Mouse (Mus musculus): ENCODE measurements around the gene Apmap. TPM values are rescaled to one million over a fixed set of nuclear protein-coding genes. Genes with fewer than 3 reads are reported as not detected.

Gene Apmap
- polyA plus RNA-seq, 1 experiment from 2014 or later = 41.3 TPM

DNA sequence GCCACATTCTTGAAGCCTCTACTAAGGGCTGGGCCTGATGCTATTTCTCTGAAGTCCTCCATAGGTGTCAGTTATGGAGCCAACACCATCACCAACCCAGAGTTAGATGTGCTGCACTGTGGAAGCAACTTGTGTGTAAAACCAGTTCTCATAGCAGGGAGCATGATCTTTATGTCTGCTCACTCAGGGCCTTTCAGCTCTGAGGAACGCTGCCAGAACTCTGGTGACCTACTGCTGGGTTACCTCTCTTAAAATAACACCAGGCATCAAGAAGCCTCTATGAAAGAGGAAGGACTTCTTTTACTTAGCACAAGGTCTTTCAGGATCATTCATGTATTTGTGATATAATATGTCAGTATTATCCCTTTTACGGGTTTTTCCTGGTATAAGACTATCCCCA lies 6.2 kb downstream of the Apmap start:
- no peak overlapping the region for H3K27ac ChIP-seq (ENCODE audit: low read depth, low read length)
- peaks cover 2% of the 10 kb centered on the region; the same call in 1 of the 2 replicates for H3K36me3 ChIP-seq (ENCODE audit: control insufficient read depth, insufficient read depth, low read length)
- no peaks in the 10 kb centered on the region for H3K9me3 ChIP-seq (ENCODE audit: control insufficient read depth, low read length)
- H3K4me1 ChIP-seq (ENCODE audit: control insufficient read depth, insufficient read depth, low read length) = no peaks in the 10 kb centered on the region
- H3K4me3 ChIP-seq (ENCODE audit: low read length) = no peak overlapping the region
- no peak for ATAC-seq (ENCODE audit: low FRiP score, low TSS enrichment)
- H3K9ac ChIP-seq (ENCODE audit: low read depth, low read length) = no peak overlapping the region
- H3K4me2 ChIP-seq (replicated peaks; ENCODE audit: low read depth, low read length) = no peak overlapping the region
- no peaks in the 10 kb centered on the region for H3K27me3 ChIP-seq (ENCODE audit: control insufficient read depth, insufficient read depth, low read length)
- WGBS = 91% methylated on average over 2 of the region's 2 CpGs

DNA sequence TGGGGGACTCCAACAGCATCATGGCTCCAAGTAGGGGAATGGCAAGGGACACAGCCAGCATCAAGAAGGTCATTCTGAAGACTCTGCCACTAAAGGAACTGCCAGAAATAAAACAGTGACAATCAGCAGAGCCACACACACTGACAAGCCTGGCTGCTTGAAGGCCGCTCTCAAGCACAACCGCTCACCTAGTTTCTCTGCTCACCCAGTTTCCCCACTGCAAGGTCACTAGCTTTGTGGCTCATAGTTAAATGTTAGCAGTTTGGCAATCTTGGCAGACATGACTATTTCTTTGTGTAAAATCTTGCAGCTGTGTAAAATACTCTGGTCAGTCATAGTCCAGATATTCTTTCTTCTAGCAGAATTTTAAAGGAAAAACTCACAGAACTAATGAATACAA lies 8.1 kb downstream of the Apmap start:
- Histone ChIP-seq H3K9me3 (ENCODE audit: control insufficient read depth, low read length) (no peaks in the 10 kb centered on the region), H3K36me3 (ENCODE audit: control insufficient read depth, insufficient read depth, low read length) (peaks cover 2% of the 10 kb centered on the region; the same call in 1 of the 2 replicates), H3K27ac (ENCODE audit: low read depth, low read length) (no peak overlapping the region), H3K27me3 (ENCODE audit: control insufficient read depth, insufficient read depth, low read length) (no peaks in the 10 kb centered on the region), H3K4me3 (ENCODE audit: low read length) (no peak overlapping the region), H3K4me2 (replicated peaks; ENCODE audit: low read depth, low read length) (no peak overlapping the region), H3K4me1 (ENCODE audit: control insufficient read depth, insufficient read depth, low read length) (no peaks in the 10 kb centered on the region), H3K9ac (ENCODE audit: low read depth, low read length) (no peak overlapping the region)
- no peak for ATAC-seq (ENCODE audit: low FRiP score, low TSS enrichment)
- WGBS = 96% methylated on average over 2 of the region's 2 CpGs

DNA sequence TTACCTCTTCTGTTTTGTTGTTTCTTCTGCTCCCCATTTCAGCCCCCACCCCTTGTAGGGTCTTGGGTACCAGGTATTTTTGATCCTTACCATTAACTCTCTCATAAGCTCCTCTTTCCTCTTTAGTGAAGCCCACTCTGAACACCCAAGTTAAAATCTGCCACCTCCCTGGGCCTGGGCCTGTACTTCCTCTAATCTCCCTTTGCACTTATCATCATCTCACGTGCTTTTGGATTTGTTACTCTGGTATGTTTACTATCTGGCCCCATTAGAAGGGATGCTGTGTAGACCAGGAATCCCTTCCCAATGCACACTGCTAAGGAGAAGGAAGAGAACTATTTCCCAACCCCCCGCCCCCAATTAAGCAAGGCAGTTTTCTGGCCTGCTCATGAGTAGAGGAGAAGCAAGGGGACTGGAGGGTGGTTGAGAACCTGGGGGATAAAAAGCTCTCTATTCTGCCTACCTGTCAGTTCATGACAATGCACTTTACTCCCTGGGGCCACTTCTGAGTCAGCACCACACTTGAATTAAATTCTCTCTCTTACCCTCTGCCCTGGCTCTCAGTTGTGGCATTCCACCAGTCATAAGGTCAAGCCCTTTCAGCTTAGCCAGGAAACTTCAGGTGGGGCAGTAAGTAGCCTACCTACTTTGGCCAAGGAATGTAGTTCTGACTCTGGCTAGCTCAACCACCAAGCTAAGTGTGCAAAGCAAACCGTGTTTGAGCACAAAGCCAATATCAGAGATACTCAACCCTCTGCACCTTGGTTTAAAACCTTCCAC lies 12.8 kb downstream of the Apmap start:
- no peak overlapping the region for H3K4me2 ChIP-seq (replicated peaks; ENCODE audit: low read depth, low read length)
- no peak for ATAC-seq (ENCODE audit: low FRiP score, low TSS enrichment)
- no peak overlapping the region for H3K4me3 ChIP-seq (ENCODE audit: low read length)
- H3K36me3 ChIP-seq (ENCODE audit: control insufficient read depth, insufficient read depth, low read length) = peaks cover 5% of the 10 kb centered on the region
- H3K27me3 ChIP-seq (ENCODE audit: control insufficient read depth, insufficient read depth, low read length) = no peaks in the 10 kb centered on the region
- 96% methylated on average over 3 of the region's 3 CpGs for WGBS
- no peaks in the 10 kb centered on the region for H3K9me3 ChIP-seq (ENCODE audit: control insufficient read depth, low read length)
- no peak overlapping the region for H3K9ac ChIP-seq (ENCODE audit: low read depth, low read length)
- no peak overlapping the region for H3K27ac ChIP-seq (ENCODE audit: low read depth, low read length)
- no peaks in the 10 kb centered on the region for H3K4me1 ChIP-seq (ENCODE audit: control insufficient read depth, insufficient read depth, low read length)

DNA sequence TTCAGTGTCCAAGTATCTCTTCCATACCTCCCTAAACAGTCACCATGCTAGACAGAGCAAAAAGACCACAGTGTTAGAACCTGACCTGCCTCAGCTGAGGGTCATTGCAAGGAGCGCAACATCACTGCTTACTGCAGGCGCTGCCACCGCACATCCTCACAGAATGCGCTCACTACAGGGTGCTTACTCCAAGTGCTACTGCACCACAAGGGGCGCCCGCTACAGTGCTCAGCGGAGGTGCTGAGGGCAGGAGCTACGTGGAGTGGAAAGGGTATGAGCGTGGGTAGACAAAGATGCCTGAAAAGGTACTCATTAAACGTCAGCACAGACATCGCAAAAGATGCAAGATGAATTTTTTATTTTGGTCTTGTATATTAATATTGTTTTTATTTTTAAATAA lies 19.3 kb downstream of the Apmap start:
- H3K4me1 ChIP-seq (ENCODE audit: control insufficient read depth, insufficient read depth, low read length) = no peaks in the 10 kb centered on the region
- no peak overlapping the region for H3K9ac ChIP-seq (ENCODE audit: low read depth, low read length)
- ATAC-seq (ENCODE audit: low FRiP score, low TSS enrichment) = no peak
- H3K27ac ChIP-seq (ENCODE audit: low read depth, low read length) = no peak overlapping the region
- H3K9me3 ChIP-seq (ENCODE audit: control insufficient read depth, low read length) = no peaks in the 10 kb centered on the region
- H3K27me3 ChIP-seq (ENCODE audit: control insufficient read depth, insufficient read depth, low read length) = no peaks in the 10 kb centered on the region
- 85% methylated on average over 11 of the region's 11 CpGs for WGBS
- H3K4me2 ChIP-seq (replicated peaks; ENCODE audit: low read depth, low read length) = no peak overlapping the region
- H3K4me3 ChIP-seq (ENCODE audit: low read length) = no peak overlapping the region
- peaks cover 40% of the 10 kb centered on the region for H3K36me3 ChIP-seq (ENCODE audit: control insufficient read depth, insufficient read depth, low read length)

DNA sequence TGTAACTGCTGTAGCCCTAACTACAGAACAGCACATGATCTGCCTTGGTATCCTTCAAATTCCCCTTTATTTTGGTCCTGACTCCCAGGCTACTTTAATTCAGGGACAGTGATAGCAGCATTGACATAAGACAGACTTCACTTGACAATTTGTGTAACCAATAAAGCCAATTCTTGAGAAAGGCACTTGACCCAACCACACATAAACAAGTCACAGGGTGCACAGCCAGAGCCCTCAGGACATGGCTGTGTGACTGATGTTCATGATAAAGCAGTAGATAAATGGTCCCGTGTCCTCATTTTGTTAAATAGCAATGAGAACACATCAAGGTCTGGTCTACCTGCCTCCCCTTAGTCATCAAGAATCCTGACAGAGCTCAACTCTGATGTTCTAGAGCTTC lies 28.7 kb downstream of the Apmap start:
- ATAC-seq (ENCODE audit: low FRiP score, low TSS enrichment) = no peak
- Histone ChIP-seq H3K4me3 (ENCODE audit: low read length) (no peak overlapping the region), H3K4me2 (replicated peaks; ENCODE audit: low read depth, low read length) (no peak overlapping the region), H3K27ac (ENCODE audit: low read depth, low read length) (no peak overlapping the region), H3K9ac (ENCODE audit: low read depth, low read length) (no peak overlapping the region), H3K36me3 (ENCODE audit: control insufficient read depth, insufficient read depth, low read length) (peaks cover 15% of the 10 kb centered on the region), H3K4me1 (ENCODE audit: control insufficient read depth, insufficient read depth, low read length) (no peaks in the 10 kb centered on the region), H3K9me3 (ENCODE audit: control insufficient read depth, low read length) (no peaks in the 10 kb centered on the region), H3K27me3 (ENCODE audit: control insufficient read depth, insufficient read depth, low read length) (no peaks in the 10 kb centered on the region)
- 88% methylated on average over 1 of the region's 1 CpGs for WGBS

DNA sequence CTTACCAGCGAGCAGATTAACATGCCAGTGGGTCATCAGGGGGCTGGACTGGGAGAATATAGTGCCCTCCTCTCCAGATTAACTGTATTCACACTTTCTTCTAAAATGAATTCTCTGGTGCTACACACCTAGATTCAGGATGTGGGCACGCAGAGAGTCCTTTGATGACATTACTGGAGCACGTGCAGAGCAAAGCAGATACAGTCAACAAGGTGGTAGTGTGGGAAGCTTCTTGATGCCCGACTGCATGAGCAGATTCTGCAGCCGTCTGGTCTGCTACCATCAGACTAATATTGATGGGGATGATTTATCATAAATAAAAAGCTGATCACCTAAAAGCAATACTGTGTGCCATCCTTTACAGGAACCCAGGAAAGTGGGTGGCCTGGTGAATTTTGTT lies 29.8 kb downstream of the Apmap start:
- H3K27ac ChIP-seq (ENCODE audit: low read depth, low read length) = no peak overlapping the region
- no peak for ATAC-seq (ENCODE audit: low FRiP score, low TSS enrichment)
- peaks cover 5% of the 10 kb centered on the region; the same call in 1 of the 2 replicates for H3K36me3 ChIP-seq (ENCODE audit: control insufficient read depth, insufficient read depth, low read length)
- no peak overlapping the region for H3K4me3 ChIP-seq (ENCODE audit: low read length)
- H3K4me2 ChIP-seq (replicated peaks; ENCODE audit: low read depth, low read length) = no peak overlapping the region
- no peaks in the 10 kb centered on the region for H3K9me3 ChIP-seq (ENCODE audit: control insufficient read depth, low read length)
- H3K27me3 ChIP-seq (ENCODE audit: control insufficient read depth, insufficient read depth, low read length) = no peaks in the 10 kb centered on the region
- no peak overlapping the region for H3K9ac ChIP-seq (ENCODE audit: low read depth, low read length)
- H3K4me1 ChIP-seq (ENCODE audit: control insufficient read depth, insufficient read depth, low read length) = no peaks in the 10 kb centered on the region
- 89% methylated on average over 5 of the region's 5 CpGs for WGBS

DNA sequence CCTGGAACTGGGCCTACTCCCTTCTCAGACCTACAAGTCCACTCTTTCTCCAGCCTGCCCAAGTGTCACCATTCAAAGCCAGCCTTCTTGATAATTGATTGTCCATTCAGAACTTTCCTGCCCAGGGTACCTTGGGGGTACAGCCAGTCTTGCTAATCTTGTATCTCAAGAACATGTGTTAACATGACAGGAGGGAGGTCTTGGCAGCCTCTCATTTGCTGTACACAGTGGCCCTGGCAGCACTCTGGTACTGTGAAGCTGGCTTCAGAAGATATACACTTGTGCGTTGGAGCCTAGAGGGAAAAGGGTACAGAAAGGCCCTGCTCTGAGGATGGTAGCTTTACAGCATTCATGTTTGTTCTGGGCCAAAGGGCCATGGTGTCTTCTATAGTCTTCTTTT lies 32.1 kb downstream of the Apmap start:
- H3K36me3 ChIP-seq (ENCODE audit: control insufficient read depth, insufficient read depth, low read length) = peaks cover 2% of the 10 kb centered on the region; the same call in 1 of the 2 replicates
- no peaks in the 10 kb centered on the region for H3K4me1 ChIP-seq (ENCODE audit: control insufficient read depth, insufficient read depth, low read length)
- H3K9ac ChIP-seq (ENCODE audit: low read depth, low read length) = no peak overlapping the region
- no peak for ATAC-seq (ENCODE audit: low FRiP score, low TSS enrichment)
- no peak overlapping the region for H3K4me2 ChIP-seq (replicated peaks; ENCODE audit: low read depth, low read length)
- H3K9me3 ChIP-seq (ENCODE audit: control insufficient read depth, low read length) = no peaks in the 10 kb centered on the region
- no peak overlapping the region for H3K27ac ChIP-seq (ENCODE audit: low read depth, low read length)
- H3K4me3 ChIP-seq (ENCODE audit: low read length) = no peak overlapping the region
- no peaks in the 10 kb centered on the region for H3K27me3 ChIP-seq (ENCODE audit: control insufficient read depth, insufficient read depth, low read length)
- 96% methylated on average over 1 of the region's 1 CpGs for WGBS

DNA sequence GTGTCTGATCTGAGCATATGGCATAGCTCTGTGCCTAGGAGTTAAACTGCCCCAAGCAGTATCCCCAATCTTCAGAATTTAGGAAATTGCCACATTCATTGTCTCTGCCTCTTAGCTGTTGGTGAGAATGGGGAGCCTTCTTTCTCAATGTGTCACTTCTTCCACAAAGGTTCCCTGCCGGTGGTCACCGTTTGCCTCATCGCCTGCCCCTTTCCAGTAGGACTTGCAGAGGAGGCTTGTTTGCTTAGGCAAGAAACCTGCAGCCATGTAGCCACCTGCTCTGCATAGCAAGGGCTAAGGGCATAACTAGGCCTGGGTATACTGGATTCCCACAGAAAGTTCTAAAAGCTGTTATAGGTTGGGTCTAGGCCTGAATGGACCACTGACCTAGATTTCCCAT lies 35.9 kb downstream of the Apmap start:
- Histone ChIP-seq H3K27ac (ENCODE audit: low read depth, low read length) (no peak overlapping the region), H3K4me2 (replicated peaks; ENCODE audit: low read depth, low read length) (no peak overlapping the region), H3K9me3 (ENCODE audit: control insufficient read depth, low read length) (no peaks in the 10 kb centered on the region), H3K9ac (ENCODE audit: low read depth, low read length) (no peak overlapping the region), H3K27me3 (ENCODE audit: control insufficient read depth, insufficient read depth, low read length) (no peaks in the 10 kb centered on the region), H3K4me1 (ENCODE audit: control insufficient read depth, insufficient read depth, low read length) (no peaks in the 10 kb centered on the region), H3K4me3 (ENCODE audit: low read length) (no peak overlapping the region), H3K36me3 (ENCODE audit: control insufficient read depth, insufficient read depth, low read length) (no peaks in the 10 kb centered on the region)
- WGBS = 79% methylated on average over 3 of the region's 3 CpGs
- ATAC-seq (ENCODE audit: low FRiP score, low TSS enrichment) = no peak

DNA sequence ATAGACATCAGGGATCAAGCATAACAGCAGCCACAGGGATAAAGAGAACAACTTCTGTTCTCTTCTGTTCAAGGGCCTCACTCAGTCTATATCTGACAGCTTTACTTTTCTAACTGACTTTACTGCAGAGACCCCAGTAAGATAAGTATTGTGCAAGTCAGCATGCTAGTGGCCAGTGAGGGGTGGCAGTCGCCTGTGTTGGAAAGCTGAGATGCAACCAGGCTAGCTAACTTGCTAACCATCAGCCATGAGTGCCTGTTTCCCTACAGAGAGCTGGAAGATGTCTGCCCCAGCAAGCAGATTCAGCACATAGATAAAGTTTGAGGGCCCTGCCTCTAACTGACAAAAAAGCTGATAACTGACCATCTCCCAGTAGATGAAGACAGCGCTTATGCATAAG lies 37.6 kb downstream of the Apmap start:
- Histone ChIP-seq H3K4me1 (ENCODE audit: control insufficient read depth, insufficient read depth, low read length) (no peaks in the 10 kb centered on the region), H3K36me3 (ENCODE audit: control insufficient read depth, insufficient read depth, low read length) (no peaks in the 10 kb centered on the region), H3K4me2 (replicated peaks; ENCODE audit: low read depth, low read length) (no peak overlapping the region), H3K27me3 (ENCODE audit: control insufficient read depth, insufficient read depth, low read length) (no peaks in the 10 kb centered on the region), H3K27ac (ENCODE audit: low read depth, low read length) (no peak overlapping the region), H3K9ac (ENCODE audit: low read depth, low read length) (no peak overlapping the region), H3K4me3 (ENCODE audit: low read length) (no peak overlapping the region), H3K9me3 (ENCODE audit: control insufficient read depth, low read length) (no peaks in the 10 kb centered on the region)
- ATAC-seq (ENCODE audit: low FRiP score, low TSS enrichment) = no peak
- 87% methylated on average over 2 of the region's 2 CpGs for WGBS

Data from kidney, embryonic 14.5 days (tissue).